Mouse (Mus musculus) midbrain, embryonic 14.5 days (tissue): ENCODE measurements around the gene Meis2. TPM values are rescaled to one million over a fixed set of nuclear protein-coding genes. Genes with fewer than 3 reads are reported as not detected.

Source experiments
- ATAC-seq: fragments of 200-750 bp; cut with Nextera tagmentation; 2 replicates; pipeline ENCODE4 v1.8.0; 2017; ENCODE audit warnings: moderate number of reproducible peaks, moderate library complexity; ENCODE audit not compliant: low FRiP score, low TSS enrichment
- DNase-seq: peaks from one replicate; pipeline ENCODE4 v3.0.0-alpha.2; 2015
- H3K27ac ChIP-seq: fragments of 300-500 bp; sonication (generic); replicated peaks from 2 replicates; pipeline ENCODE4 v1.5.1; 2014; ENCODE audit warnings: mild to moderate bottlenecking, low read depth, low read length, moderate library complexity
- H3K27me3 ChIP-seq: fragments of 300-500 bp; sonication (generic); 2 replicates; pipeline ENCODE4 v1.6.1; 2014; ENCODE audit warnings: low read length, control low read depth, mixed read lengths; ENCODE audit not compliant: control insufficient read depth, insufficient read depth
- H3K36me3 ChIP-seq: fragments of 300-500 bp; sonication (generic); 2 replicates; pipeline ENCODE4 v1.6.1; 2014; ENCODE audit warnings: low read length, control low read depth; ENCODE audit not compliant: control insufficient read depth, insufficient read depth
- H3K4me1 ChIP-seq: fragments of 300-500 bp; sonication (generic); 2 replicates; pipeline ENCODE4 v1.6.1; 2014; ENCODE audit warnings: mild to moderate bottlenecking, antibody characterized with exemption, low read length, control low read depth; ENCODE audit not compliant: control insufficient read depth, insufficient read depth
- H3K4me2 ChIP-seq: fragments of 300-500 bp; sonication (generic); 2 replicates; pipeline ENCODE4 v1.6.1; 2014; ENCODE audit warnings: mild to moderate bottlenecking, low read length, moderate library complexity
- H3K4me3 ChIP-seq: fragments of 300-500 bp; sonication (generic); replicated peaks from 2 replicates; pipeline ENCODE4 v1.5.1; 2014; ENCODE audit warnings: low read depth, low read length
- H3K9ac ChIP-seq: fragments of 300-500 bp; sonication (generic); replicated peaks from 2 replicates; pipeline ENCODE4 v1.6.1; 2014; ENCODE audit warnings: mild to moderate bottlenecking, low read length, moderate library complexity
- H3K9me3 ChIP-seq: fragments of 300-500 bp; sonication (generic); 2 replicates; pipeline ENCODE4 v1.6.1; 2016; ENCODE audit warnings: low read length, control low read depth, mixed read lengths; ENCODE audit not compliant: control insufficient read depth
- WGBS: fragments of 180-500 bp; shearing (Covaris S2); extraction: QIAGEN DNeasy Blood & Tissue Kit; methylation state at CpG from one replicate; pipeline ENCODE4 v1.1.7; 2014; 5-methylcytosine and 5-hydroxymethylcytosine counted together
- polyA plus RNA-seq: library from polyadenylated mRNA; unstranded; fragments of >200 nt; fragmentation: Nextera tagmentation; extraction: Ambion mirVana; gene quantifications from 2 replicates; pipeline ENCODE4 v1.2.1, GENCODE M21; 2014

Meis2 gene
- polyA plus RNA-seq, 1 experiment from 2014 or later, result 84.9 TPM

- WGBS, result 8% methylated on average over 8 of the region's 8 CpGs
- DNase-seq, result peak; percentile 51
- H3K4me3 ChIP-seq, result no peak overlapping the region
Measured at GRCm38 (mm10) chr2:115858246-115858645, 207.4 kb downstream of the Meis2 start.

GRCm38 (mm10) chr2:115857123-115858080, 208.2 kb downstream of the Meis2 start:
- ATAC-seq, result no peak
- Histone ChIP-seq H3K9me3 (no peaks in the 10 kb centered on the region), H3K4me1 (peaks cover 31% of the 10 kb centered on the region), H3K27ac (peak overlapping the region; percentile 32; the same call in 1 of the 2 replicates), H3K4me3 (no peak overlapping the region), H3K9ac (no peak overlapping the region), H3K36me3 (no peaks in the 10 kb centered on the region), H3K27me3 (peaks cover 30% of the 10 kb centered on the region; the same call in 1 of the 2 replicates), H3K4me2 (peak overlapping the region; percentile 11)
- DNase-seq, result peak; percentile 59
- WGBS, result 4% methylated on average over 11 of the region's 11 CpGs

More at GRCm38 (mm10) chr2:115858246-115858645, 207.4 kb downstream of the Meis2 start:
- no peak overlapping the region for H3K9ac ChIP-seq
- peak overlapping the region; percentile 53; the same call in 1 of the 2 replicates for H3K27ac ChIP-seq
- peaks cover 1% of the 10 kb centered on the region; the same call in 1 of the 2 replicates for H3K36me3 ChIP-seq
- no peaks in the 10 kb centered on the region for H3K9me3 ChIP-seq
- peaks cover 31% of the 10 kb centered on the region; the same call in 1 of the 2 replicates for H3K27me3 ChIP-seq
- no peak overlapping the region for H3K4me2 ChIP-seq
- ATAC-seq, result no peak
- peaks cover 25% of the 10 kb centered on the region for H3K4me1 ChIP-seq

- Histone ChIP-seq H3K4me1 (peaks cover 32% of the 10 kb centered on the region), H3K9me3 (no peaks in the 10 kb centered on the region), H3K4me3 (peak overlapping the region; percentile 27), H3K27me3 (peaks cover 32% of the 10 kb centered on the region; the same call in 1 of the 2 replicates), H3K27ac (0 out of 2 replicates have a peak overlapping the region, but pooled peaks have one; percentile 46), H3K36me3 (no peaks in the 10 kb centered on the region), H3K4me2 (peak overlapping the region; percentile 56), H3K9ac (no peak overlapping the region)
- under 1% methylated on average over 13 of the region's 13 CpGs for WGBS
- ATAC-seq, result peak; percentile 8; the same call in 1 of the 2 replicates
- peak; percentile 62 for DNase-seq
Measured at GRCm38 (mm10) chr2:115856401-115857073, 209.1 kb downstream of the Meis2 start.

GRCm38 (mm10) chr2:115855511-115856400, 209.9 kb downstream of the Meis2 start:
- peak; percentile 95 for DNase-seq
- Histone ChIP-seq H3K9ac (no peak overlapping the region; the same call in 1 of the 2 replicates), H3K4me3 (peak overlapping the region; percentile 27), H3K4me2 (peak overlapping the region; percentile 56), H3K27ac (peak overlapping the region; percentile 46; the same call in 1 of the 2 replicates), H3K27me3 (peaks cover 34% of the 10 kb centered on the region; the same call in 1 of the 2 replicates), H3K9me3 (no peaks in the 10 kb centered on the region), H3K4me1 (peaks cover 29% of the 10 kb centered on the region), H3K36me3 (no peaks in the 10 kb centered on the region)
- WGBS, result under 1% methylated on average over 33 of the region's 33 CpGs
- ATAC-seq, result peak; percentile 72

- DNase-seq (peak; percentile 59), ATAC-seq (no peak)
- peaks cover 21% of the 10 kb centered on the region for H3K4me1 ChIP-seq
- no peak overlapping the region for H3K9ac ChIP-seq
- H3K27me3 ChIP-seq, result peaks cover 34% of the 10 kb centered on the region; the same call in 1 of the 2 replicates
- peak overlapping the region; percentile 28; the same call in 1 of the 2 replicates for H3K27ac ChIP-seq
- H3K4me2 ChIP-seq, result peak overlapping the region; percentile 56
- peak overlapping the region; percentile 11; the same call in 1 of the 2 replicates for H3K4me3 ChIP-seq
- WGBS, result 1% methylated on average over 25 of the region's 25 CpGs
- no peaks in the 10 kb centered on the region for H3K36me3 ChIP-seq
- no peaks in the 10 kb centered on the region for H3K9me3 ChIP-seq
Measured at GRCm38 (mm10) chr2:115854828-115855311, 210.8 kb downstream of the Meis2 start.

- Histone ChIP-seq H3K9me3 (no peaks in the 10 kb centered on the region), H3K27me3 (peaks cover 30% of the 10 kb centered on the region; the same call in 1 of the 2 replicates), H3K36me3 (no peaks in the 10 kb centered on the region), H3K9ac (no peak overlapping the region), H3K4me3 (peak overlapping the region; percentile 11; the same call in 1 of the 2 replicates), H3K4me2 (peak overlapping the region; percentile 56), H3K4me1 (peaks cover 15% of the 10 kb centered on the region; the same call in 1 of the 2 replicates), H3K27ac (peak overlapping the region; percentile 28; the same call in 1 of the 2 replicates)
- ATAC-seq (no peak), DNase-seq (peak; percentile 35)
- WGBS, result 5% methylated on average over 14 of the region's 14 CpGs
Measured at GRCm38 (mm10) chr2:115854007-115854827, 211.4 kb downstream of the Meis2 start.

GRCm38 (mm10) chr2:115853221-115853620, 212.4 kb downstream of the Meis2 start:
- H3K9me3 ChIP-seq, result no peaks in the 10 kb centered on the region
- H3K27ac ChIP-seq, result no peak overlapping the region
- DNase-seq (no peak), ATAC-seq (no peak)
- peaks cover 15% of the 10 kb centered on the region; the same call in 1 of the 2 replicates for H3K4me1 ChIP-seq
- no peak overlapping the region for H3K4me3 ChIP-seq
- no peaks in the 10 kb centered on the region for H3K36me3 ChIP-seq
- peak overlapping the region; percentile 54; the same call in 1 of the 2 replicates for H3K4me2 ChIP-seq
- 8% methylated on average over 4 of the region's 4 CpGs for WGBS
- H3K27me3 ChIP-seq, result peaks cover 28% of the 10 kb centered on the region; the same call in 1 of the 2 replicates
- H3K9ac ChIP-seq, result no peak overlapping the region
